Mouse (Mus musculus) liver, embryonic 14.5 days (tissue): Measurements from ENCODE around the gene Lrrc46. TPM values are rescaled to one million over a fixed set of nuclear protein-coding genes. Genes with fewer than 3 reads are reported as not detected.
A peak's percentile ranks its signal among the peaks of the same experiment; 100 is the strongest.

ENCODE experiments used
- ATAC-seq: fragments of 200-750 bp; cut with Nextera tagmentation; 2 replicates; pipeline ENCODE4 v1.8.0; 2017; ENCODE audit warnings: moderate number of reproducible peaks, mild to moderate bottlenecking, moderate library complexity; ENCODE audit not compliant: insufficient read depth
- DNase-seq, 3 experiments: peaks; one replicate each; pipeline ENCODE4 v3.0.0-alpha.2; 2012 to 2013; ENCODE audit warnings: low read depth in 3 of 3, low spot score in 3 of 3
- H3K27ac ChIP-seq: fragments of 300-500 bp; sonication (generic); 2 replicates; pipeline ENCODE4 v1.5.1; 2014; ENCODE audit warnings: moderate library complexity, mild to moderate bottlenecking, control low read depth, inconsistent platforms
- H3K27me3 ChIP-seq: fragments of 300-500 bp; sonication (generic); 2 replicates; pipeline ENCODE4 v1.6.1; 2014; ENCODE audit warnings: mild to moderate bottlenecking, low read length, moderate library complexity; ENCODE audit not compliant: control insufficient read depth, insufficient read depth
- H3K36me3 ChIP-seq: fragments of 300-500 bp; sonication (generic); replicated peaks from 2 replicates; pipeline ENCODE4 v1.6.1; 2014; ENCODE audit warnings: low read depth; ENCODE audit not compliant: control insufficient read depth, insufficient read depth
- H3K4me1 ChIP-seq, 2 experiments: fragments of 200-500 bp in 1 of 2; fragments of 300-500 bp in 1 of 2; sonication (generic) in 1 of 2; replicated peaks; 2 replicates each; pipeline ENCODE4 v1.6.1; 2012 to 2014; ENCODE audit warnings: antibody characterized with exemption in 1 of 2, inconsistent platforms in 1 of 2, low read length in 1 of 2; ENCODE audit not compliant: control insufficient read depth in 2 of 2, insufficient read depth in 2 of 2
- H3K4me2 ChIP-seq: fragments of 300-500 bp; sonication (generic); 2 replicates; pipeline ENCODE4 v1.6.1; 2014; ENCODE audit warnings: low read depth, mild to moderate bottlenecking, control low read depth, moderate library complexity
- H3K4me3 ChIP-seq, 2 experiments: fragments of 200-500 bp in 1 of 2; fragments of 300-500 bp in 1 of 2; sonication (generic) in 1 of 2; 2 replicates each; pipeline ENCODE4 v1.5.1; 2012 to 2014; ENCODE audit warnings: low read depth in 2 of 2, low read length in 2 of 2, mild to moderate bottlenecking in 2 of 2, control low read depth in 1 of 2, inconsistent platforms in 1 of 2, moderate library complexity in 1 of 2; ENCODE audit not compliant: insufficient read depth in 1 of 2
- H3K9ac ChIP-seq: fragments of 300-500 bp; sonication (generic); replicated peaks from 2 replicates; pipeline ENCODE4 v1.6.1; 2014; ENCODE audit warnings: mild to moderate bottlenecking, control low read depth, moderate library complexity
- H3K9me3 ChIP-seq: fragments of 300-500 bp; sonication (generic); 2 replicates; pipeline ENCODE4 v1.6.1; 2016; ENCODE audit warnings: low read length, mixed read lengths; ENCODE audit not compliant: control insufficient read depth
- CTCF ChIP-seq: IDR thresholded peaks from 2 replicates; pipeline ENCODE4 v1.5.1; 2016; ENCODE audit warnings: antibody characterized with exemption, low read depth, control low read depth
- EP300 ChIP-seq: IDR thresholded peaks from 2 replicates; pipeline ENCODE4 v1.6.1; 2016; ENCODE audit warnings: antibody characterized with exemption, low read depth
- WGBS: fragments of 180-500 bp; shearing (Covaris S2); extraction: QIAGEN DNeasy Blood & Tissue Kit; methylation state at CpG from one replicate; pipeline ENCODE4 v1.1.7; 2014; ENCODE audit not compliant: insufficient replicate concordance; 5-methylcytosine and 5-hydroxymethylcytosine counted together
- polyA plus RNA-seq, 2 experiments: library from polyadenylated mRNA; depleted of rRNA in 1 of 2; stranded (reverse) in 1 of 2; unstranded in 1 of 2; fragments of >200 nt; fragmentation: Nextera tagmentation in 1 of 2; extraction: Ambion mirVana in 1 of 2; gene quantifications; 2 replicates each; pipeline versions ENCODE4 v1.2.1 to v1.2.3; 2012 to 2014

Lrrc46 gene
- polyA plus RNA-seq, 2 experiments: 0.20 to 0.28 TPM

DNA sequence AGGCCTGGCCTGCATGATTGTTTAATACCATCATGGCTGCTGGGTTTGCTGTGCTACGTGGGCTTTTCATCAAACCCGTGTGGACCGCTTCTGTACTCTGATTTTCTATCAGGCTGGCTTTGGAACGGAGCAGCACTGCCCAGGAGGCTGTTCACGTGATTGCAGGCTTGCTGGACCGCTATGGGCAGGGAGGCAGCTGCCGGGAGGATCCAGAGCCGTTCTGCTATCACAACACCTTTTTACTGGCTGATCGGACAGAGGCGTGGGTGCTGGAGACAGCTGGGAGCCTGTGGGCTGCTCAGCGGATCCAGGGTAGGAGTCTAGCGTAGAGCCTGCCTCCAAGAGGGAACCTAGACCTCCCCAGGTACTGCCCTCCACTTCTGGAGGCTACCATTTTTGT, 9.2 kb downstream of the Lrrc46 start:
- TF ChIP-seq CTCF: no peak
- no peak for TF ChIP-seq EP300
- no peaks in the 10 kb centered on the region for H3K9me3 ChIP-seq
- no peak overlapping the region for H3K4me2 ChIP-seq
- ATAC-seq: no peak
- H3K9ac ChIP-seq: no peak overlapping the region
- DNase-seq: no peak
- H3K27ac ChIP-seq: no peak overlapping the region
- H3K27me3 ChIP-seq: no peaks in the 10 kb centered on the region
- H3K4me1 ChIP-seq: peaks cover 0 to 3% of the 10 kb centered on the region in 2 experiments; a peak in 1 of 4 replicates
- no peak overlapping the region for H3K4me3 ChIP-seq
- no peaks in the 10 kb centered on the region for H3K36me3 ChIP-seq
- WGBS: 74% methylated on average over 12 of the region's 12 CpGs

DNA sequence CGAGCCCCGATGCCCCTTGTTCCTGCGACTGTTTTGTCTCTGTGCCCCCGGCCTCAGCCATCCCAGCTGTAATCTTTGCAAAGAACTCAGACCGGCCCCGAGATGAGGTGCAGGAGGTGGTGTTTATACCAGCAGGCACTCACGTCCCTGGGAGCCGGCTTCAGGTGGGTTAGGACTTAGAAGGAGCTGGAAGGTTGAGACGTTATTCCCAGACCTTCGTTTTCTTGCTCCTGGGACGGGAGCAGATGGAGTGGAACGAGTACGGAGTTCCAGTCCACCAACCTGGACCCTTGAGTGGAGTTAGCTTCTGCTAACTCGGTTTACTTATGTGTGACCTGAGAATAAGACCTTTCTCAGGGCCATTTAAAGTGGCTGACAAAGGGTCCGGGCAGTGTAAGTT, 10.8 kb downstream of the Lrrc46 start:
- WGBS: 23% methylated on average over 15 of the region's 15 CpGs
- Histone ChIP-seq H3K36me3 (no peaks in the 10 kb centered on the region), H3K9ac (peak overlapping the region; percentile 21), H3K4me1 (peaks cover 0 to 3% of the 10 kb centered on the region in 2 experiments; a peak in 1 of 4 replicates), H3K27me3 (no peaks in the 10 kb centered on the region), H3K4me2 (peak overlapping the region; percentile 63), H3K27ac (no peak overlapping the region), H3K9me3 (no peaks in the 10 kb centered on the region), H3K4me3 (peak overlapping the region; percentile 51 to 71)
- TF ChIP-seq EP300 (no peak), CTCF (no peak)
- ATAC-seq (no peak), DNase-seq (no peak)

DNA sequence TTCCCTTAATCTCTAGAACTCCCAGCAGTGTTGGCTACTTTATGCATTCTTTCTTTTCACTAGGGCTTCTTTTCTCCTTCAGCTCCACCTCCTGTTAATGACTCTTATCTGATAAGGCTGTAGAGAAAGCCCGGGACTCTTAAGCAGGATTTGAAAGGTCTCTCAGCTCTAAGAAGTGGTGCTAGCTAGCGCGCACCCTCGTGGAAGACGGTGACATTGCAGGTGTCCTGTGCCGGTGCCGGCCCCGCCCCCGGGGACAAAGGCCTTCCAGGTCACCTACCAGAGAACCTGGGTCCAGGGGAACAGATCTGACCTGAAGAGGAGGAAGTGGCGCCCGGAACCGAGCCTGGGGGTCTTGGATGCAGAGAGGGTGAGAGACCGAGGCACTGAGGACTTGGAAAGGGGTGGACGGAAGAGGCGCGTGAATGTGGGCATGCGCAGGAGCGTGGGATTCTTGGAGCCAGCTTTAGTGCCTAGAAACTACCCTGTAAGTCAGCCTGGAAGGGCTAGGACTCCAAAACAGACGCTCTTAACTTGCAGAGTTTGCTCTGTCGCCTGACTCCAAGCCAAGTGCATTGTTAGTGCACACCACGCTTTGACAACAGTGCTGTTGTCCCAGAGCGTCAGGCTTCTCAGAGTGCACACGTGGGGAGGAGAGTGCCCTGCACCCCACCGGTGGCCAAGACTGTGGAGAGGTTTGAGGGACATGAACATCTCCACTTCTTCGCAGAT, 11.4 kb downstream of the Lrrc46 start, which contains the start of gene Scrn2:
TSS of gene Scrn2 (plus strand) at position 253 of the 732 bp plus-strand sequence.
- peak; percentile 64 to 72 (median 67) for DNase-seq
- Histone ChIP-seq H3K9ac (peak within 1 kb of the TSS; percentile 21), H3K4me2 (peak within 1 kb of the TSS; percentile 63), H3K36me3 (no peaks in the 10 kb centered on the region), H3K27me3 (peaks cover 3% of the 10 kb centered on the region; the same call in 1 of the 2 replicates), H3K4me1 (peaks cover 0 to 3% of the 10 kb centered on the region in 2 experiments; a peak in 1 of 4 replicates), H3K27ac (no peak within 1 kb of the TSS), H3K9me3 (no peaks in the 10 kb centered on the region), H3K4me3 (peak within 1 kb of the TSS; percentile 51 to 71)
- peak; percentile 74 for ATAC-seq
- TF ChIP-seq EP300 (no peak), CTCF (peak; percentile 96)
- WGBS: 3% methylated on average over 25 of the region's 25 CpGs

DNA sequence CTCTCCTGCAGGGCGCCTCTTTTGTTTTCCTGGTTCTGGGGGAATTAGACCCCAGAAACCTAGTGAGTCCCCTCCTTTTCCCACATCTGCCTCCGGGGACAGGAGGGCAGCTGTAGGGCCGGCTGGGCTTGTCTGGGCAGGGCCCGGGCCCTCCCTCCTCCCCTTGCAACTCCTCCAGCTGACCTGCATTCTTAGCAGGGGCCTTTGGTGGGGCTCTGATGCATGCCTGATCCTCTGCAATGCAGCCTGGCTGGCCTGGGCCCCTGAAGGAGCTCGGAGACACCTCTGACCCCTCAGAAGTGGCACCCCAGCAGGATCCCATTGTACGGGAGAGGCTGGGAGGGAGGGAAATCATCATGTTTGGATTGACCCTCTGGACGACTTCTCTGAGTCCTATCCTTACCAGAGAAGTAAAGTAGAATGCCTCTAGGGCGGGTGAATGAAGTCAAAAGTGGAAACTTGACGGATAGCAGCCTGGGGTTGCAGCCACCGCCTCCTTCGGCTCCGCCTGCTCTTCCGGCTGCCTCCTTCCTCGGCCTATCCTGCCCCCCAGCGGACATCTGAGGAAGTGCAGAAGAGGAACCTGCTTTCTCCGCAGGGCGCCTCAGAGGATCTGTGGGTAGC, 15.4 kb downstream of the Lrrc46 start:
- peak overlapping the region; percentile 62 for H3K4me2 ChIP-seq
- WGBS: 6% methylated on average over 17 of the region's 17 CpGs
- H3K27me3 ChIP-seq: peaks cover 41% of the 10 kb centered on the region
- H3K36me3 ChIP-seq: no peaks in the 10 kb centered on the region
- peaks cover 0 to 3% of the 10 kb centered on the region in 2 experiments; a peak in 2 of 4 replicates for H3K4me1 ChIP-seq
- no peak overlapping the region for H3K27ac ChIP-seq
- peak overlapping the region in 1 of 2 experiments; percentile 31; a peak in 2 of 4 replicates for H3K4me3 ChIP-seq
- DNase-seq: peak; percentile 66 to 71 (median 68)
- TF ChIP-seq EP300: no peak
- peak; percentile 98 for TF ChIP-seq CTCF
- H3K9me3 ChIP-seq: no peaks in the 10 kb centered on the region
- peak overlapping the region; percentile 55 for H3K9ac ChIP-seq
- peak; percentile 40 for ATAC-seq

DNA sequence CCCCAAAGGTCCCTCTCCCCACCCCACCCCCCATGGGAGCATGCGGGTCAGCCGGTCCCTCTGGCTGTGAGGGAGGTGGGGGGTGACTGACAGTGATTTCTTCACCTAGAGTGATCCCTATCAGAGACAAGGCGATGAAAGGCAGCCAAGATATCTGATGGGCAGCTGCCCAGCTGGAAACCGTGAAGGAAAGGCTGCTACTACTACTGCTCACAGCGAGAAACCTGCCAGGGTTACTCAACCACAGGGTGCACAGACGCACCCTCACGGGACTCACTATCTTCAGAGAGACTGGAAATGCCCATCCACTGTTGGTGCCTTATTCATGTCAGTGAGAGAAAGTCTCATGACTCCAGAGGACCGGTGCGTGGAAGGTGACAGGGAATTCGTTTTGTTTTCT, 16.2 kb downstream of the Lrrc46 start:
- TF ChIP-seq EP300 (no peak), CTCF (no peak)
- 54% methylated on average over 10 of the region's 10 CpGs for WGBS
- Histone ChIP-seq H3K9ac (no peak overlapping the region), H3K27ac (no peak overlapping the region), H3K4me2 (no peak overlapping the region), H3K36me3 (no peaks in the 10 kb centered on the region), H3K4me3 (no peak overlapping the region), H3K27me3 (peaks cover 49% of the 10 kb centered on the region), H3K9me3 (no peaks in the 10 kb centered on the region), H3K4me1 (no peaks in the 10 kb centered on the region; a peak in 1 of 4 replicates)
- DNase-seq (no peak), ATAC-seq (no peak)
